Mouse (Mus musculus) neural tube, embryonic 10.5 days (tissue): ENCODE measurements around the gene Cacng2.

Source experiments
- DNase-seq: peaks from one replicate; pipeline ENCODE4 v3.0.0-alpha.2; 2017; ENCODE audit warnings: low spot score; ENCODE audit errors: extremely low spot score

The Cacng2 gene

GRCm38 (mm10) chr15:78119704-78120103 is at the start of gene Cacng2:
Cacng2 (minus strand) TSS chr15:78120028.
- DNase-seq: peak; percentile 99

GRCm38 (mm10) chr15:78169566-78169965 is 49.7 kb upstream of the Cacng2 start:
- no peak for DNase-seq

- no peak for DNase-seq
Observed at GRCm38 (mm10) chr15:78165292-78165691, 45.5 kb upstream of the Cacng2 start.

DNA sequence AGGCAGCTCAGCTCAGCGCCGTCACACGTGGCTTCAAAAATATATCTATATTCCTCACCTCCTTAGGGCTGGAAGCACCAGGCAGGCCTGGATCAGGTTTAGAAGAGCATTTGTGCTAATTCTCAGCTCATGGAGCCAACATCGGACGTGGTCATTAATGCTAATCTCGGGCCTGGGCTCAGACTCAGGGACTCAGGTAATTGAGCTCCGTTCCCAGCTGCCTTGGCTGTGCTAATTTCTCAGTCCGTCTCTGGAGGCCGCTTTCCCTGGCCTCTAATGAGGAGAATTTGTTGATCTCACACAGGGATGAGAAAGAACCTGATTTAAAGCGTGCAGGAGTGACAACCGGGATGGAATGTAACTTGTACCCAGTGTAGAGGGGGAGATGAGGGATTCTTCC is 44.6 kb upstream of the Cacng2 start:
- no peak for DNase-seq

DNA sequence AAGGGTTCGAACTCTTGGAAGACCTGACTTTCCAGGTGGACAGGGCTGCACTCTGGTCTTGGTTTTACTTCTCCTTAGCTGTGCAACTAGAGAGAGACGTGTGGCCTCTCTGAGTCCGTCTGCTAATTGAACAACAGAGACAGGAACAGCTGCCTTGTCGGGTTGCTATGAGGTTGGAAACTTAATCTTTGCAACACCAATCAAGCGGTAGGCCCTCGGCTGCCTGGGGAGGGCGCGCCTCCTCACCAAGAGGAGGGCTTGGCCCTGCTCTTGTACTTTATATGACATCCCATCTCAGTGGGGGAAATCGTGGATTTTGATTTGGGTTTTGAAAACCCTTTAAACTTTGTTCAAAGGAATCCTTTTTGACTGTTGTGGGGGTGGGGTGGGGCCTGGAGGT is 42.1 kb upstream of the Cacng2 start:
- no peak for DNase-seq

DNA sequence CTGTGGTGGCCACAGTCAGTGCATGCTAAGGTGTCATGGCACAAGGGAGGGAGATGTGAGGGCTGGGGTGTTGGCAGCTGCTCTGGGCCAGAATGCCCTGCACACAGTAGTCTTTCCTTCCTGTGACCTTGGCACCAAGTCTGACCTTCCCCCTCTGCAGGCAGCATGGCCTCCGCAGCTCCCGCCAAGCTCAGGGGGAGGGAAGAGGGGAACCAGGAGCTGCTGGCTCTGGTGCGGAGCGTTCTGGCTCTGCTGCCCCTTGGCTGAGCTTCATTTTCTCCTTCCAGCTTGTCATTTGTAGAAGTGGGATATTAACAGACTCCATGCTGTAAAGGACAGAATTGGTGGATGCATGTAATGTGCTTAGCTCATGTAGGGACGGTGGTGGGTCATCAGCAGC is 38.5 kb upstream of the Cacng2 start:
- no peak for DNase-seq

GRCm38 (mm10) chr15:78157824-78158223 is 38.0 kb upstream of the Cacng2 start:
- DNase-seq: no peak

GRCm38 (mm10) chr15:78157330-78157729 is 37.5 kb upstream of the Cacng2 start:
- no peak for DNase-seq

DNA sequence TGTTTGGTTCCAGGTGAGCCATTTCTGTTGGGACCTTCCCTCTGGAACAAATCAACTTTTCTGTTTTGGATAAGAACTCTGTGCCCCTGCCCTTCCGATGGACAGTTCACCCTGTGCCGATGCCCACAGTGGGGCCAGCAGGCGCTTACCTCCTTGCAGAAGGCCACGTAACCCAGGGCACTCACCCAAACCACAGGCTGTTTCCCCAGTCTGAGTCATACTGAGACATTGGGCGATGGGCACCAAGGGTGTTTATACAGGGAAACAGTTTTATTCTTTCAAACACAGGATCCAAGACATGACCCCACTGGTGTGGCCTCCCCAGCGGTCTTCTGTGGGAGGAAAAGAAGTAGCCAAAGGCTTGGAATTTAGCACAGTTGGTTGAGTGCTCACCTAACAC is 35.6 kb upstream of the Cacng2 start:
- no peak for DNase-seq

DNA sequence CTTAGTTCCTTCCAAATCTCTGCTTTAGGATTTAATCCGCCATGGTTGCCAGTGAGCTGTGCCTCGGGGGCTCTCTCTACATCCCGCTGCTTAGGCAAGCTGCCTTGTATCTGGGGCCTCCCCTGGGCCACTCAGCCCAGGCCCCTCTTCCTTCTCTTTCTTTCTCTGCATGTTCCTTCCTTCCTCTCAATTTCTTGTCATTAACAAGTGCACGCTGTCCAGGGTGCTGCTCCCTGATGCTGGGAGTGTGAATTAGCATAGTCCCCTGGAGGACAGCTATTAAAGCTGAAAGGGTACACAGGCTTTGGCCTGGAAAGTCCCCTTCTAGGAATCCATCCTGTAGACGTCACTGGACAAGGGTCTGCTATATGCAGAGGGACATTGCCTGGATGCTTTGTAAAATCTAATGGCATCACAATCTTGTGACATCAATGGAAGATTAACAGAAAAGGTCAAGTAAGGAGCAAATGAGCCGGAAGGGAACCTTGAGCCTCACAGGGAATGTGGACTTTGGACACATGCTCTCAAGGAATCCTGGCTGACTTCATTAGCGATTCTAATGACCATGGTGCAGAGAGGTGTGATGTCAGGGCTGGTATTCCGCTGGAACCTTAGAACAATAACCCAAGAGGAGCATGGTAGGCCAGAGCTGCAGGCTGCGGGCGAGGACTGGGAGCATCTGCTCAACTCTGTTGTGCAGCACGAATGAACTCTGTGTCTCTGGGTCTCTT is 33.4 kb upstream of the Cacng2 start:
- DNase-seq: no peak

DNA sequence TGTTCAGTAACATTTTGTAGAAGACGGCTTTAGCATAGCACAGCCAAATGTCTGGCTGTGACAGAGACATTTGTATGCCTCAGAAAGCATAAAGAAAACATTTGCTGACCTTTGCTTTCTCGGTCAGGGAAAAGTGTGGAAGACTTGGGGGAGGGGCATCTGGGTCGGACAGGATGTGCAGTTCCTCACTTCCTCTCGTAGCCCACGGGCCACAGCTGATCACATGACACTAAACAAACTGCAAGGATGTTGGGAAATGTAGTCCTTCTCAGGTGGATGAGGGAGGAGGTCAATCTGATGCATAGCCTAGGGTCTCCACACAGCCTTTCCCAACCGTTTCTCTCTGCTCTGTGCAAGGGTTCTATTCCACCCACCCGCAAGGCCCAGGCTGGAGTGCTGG is 28.7 kb upstream of the Cacng2 start:
- DNase-seq: no peak

GRCm38 (mm10) chr15:78140226-78140625 is 20.4 kb upstream of the Cacng2 start:
- no peak for DNase-seq

- DNase-seq: peak; percentile 47
Observed at GRCm38 (mm10) chr15:78134606-78135005, 14.8 kb upstream of the Cacng2 start.

GRCm38 (mm10) chr15:78133389-78133788 is 13.6 kb upstream of the Cacng2 start:
- peak; percentile 21 for DNase-seq

DNA sequence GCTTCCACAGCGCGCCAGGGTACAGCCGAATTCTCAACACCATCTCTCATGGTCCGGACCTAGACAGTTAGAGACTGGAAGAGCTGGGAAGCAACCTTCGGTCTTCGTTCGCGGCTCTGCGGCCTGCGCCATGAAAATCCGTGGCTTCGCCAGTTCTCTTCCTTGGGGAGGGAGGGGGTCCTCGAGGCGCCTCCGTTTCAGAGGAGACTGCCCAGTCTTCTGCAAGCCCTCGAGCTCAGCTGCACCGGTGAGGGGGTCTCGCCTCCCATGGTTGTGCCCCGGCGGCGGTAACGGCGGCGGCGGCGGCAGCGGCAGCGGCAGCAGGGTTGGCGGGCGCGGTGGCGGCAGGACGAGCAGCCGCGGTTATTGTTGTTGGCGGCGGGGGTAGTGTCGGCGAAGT is 580 bp downstream of the Cacng2 start:
- no peak for DNase-seq

DNA sequence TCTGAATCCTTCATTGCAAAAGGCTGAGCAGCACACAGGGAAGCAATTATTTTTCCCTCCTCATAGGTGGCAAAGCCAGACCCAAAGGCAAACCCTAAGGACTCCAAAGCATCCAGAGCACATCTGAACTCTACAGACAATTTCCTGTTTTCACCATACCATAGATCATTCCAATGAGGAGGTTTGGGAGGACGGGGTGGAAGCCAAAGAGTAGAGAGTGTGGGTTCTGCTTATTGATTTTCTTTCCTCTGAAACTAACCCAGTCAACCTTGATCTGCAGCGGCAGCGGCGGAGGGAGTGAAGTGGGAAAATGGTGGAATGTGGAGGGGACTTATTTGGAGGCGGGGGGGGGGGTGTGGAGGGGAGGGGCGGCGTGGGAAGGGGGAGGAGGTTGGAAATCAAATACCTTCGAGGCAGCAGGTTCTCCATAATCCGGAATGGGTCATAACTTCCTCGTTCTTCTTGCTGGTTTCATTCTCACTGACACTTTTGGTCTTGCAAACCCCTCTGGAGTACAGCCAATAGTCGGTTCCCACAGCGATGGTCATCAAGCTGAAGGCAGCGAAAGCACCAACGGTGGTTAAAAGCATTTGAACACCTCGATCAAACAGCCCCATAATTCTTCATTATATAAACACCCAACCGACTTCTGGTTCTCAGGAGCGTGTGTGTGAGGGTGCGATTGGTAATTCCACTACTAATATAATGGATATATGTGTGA is 1.4 kb downstream of the Cacng2 start:
- DNase-seq: no peak

GRCm38 (mm10) chr15:78117731-78118130 is 2.1 kb downstream of the Cacng2 start:
- no peak for DNase-seq

DNA sequence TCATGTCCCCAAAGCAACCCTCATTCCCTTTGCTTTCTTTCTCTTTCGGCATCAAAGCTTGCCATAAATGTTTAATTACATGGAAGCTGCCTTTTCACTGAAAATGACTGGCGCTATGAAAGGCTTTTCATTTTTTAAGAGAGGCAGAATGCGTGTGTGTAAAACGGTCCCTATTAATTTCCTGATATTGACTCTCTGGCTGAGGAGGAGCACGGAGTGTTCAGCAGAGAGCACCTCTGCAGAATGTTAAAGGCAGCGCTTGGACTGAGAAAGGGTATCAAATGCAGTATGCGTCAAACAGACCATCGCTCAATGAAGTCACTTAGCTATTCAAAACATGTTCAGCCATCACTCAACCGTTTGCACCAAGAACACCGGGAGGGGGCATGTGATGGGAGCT is 2.9 kb downstream of the Cacng2 start:
- no peak for DNase-seq

DNA sequence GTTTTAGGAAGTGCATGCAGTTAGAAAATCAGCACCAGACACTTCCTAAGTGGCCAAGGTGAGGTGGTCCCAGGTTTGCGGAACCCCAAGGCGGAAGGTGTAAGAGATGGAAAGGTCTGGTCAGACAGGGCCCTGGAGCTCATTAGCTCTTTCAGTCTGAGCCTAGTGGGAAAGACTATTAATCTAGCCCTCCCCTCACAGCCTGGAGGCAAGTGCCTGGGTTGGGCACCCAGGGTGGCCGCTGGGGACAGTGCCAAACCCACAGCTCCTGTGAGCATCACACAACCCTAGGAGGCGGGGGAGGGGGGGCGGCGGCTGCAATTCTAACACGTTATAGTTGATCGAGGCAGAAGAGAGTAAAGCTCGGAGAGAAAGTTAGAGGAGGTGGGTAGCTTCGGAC is 3.6 kb downstream of the Cacng2 start:
- DNase-seq: no peak

DNA sequence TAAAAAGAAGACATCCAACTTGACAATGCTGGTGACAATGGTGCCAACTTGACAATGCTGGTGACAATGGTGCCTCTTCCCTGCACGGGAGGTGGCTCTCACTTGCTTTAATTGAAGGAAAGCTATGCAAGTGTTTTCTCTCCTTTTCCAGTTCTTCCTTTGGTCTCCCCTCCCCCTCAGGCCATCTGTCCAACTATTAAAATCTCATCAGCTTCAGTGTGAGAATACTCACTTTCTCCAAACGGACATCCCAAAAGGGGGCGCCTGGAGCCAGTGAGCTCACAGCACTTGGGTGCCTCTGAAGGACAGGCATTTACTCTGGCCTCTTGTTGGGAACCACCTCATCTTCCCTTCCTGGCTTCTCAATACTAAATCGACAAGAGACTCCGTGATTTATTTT is 20.3 kb downstream of the Cacng2 start:
- DNase-seq: no peak

DNA sequence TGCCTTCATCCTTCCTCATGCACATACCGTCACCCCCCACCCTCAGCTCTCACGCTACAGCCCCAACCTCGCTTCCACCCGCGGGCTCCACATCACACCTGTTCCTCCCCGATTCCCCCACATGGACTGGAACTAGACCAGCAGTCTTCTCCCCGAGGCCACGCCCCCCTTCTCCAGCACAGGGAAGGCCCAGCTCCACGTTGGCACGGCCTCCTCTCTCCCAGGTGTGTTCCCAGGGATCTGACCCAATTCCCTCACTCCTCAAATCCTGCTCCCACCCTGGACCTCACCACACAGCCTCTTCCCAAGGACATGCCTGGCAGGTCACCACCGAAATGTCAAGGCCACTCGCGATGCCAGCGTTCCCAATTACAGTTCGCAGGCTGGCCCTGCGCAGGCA is 23.8 kb downstream of the Cacng2 start:
- DNase-seq: no peak

GRCm38 (mm10) chr15:78093597-78093996 is 26.2 kb downstream of the Cacng2 start:
- DNase-seq: no peak
